Mouse (Mus musculus) neural tube, embryonic 11.5 days (tissue): Measurements from ENCODE around the gene Nagpa. TPM values are rescaled to one million over a fixed set of nuclear protein-coding genes. Genes with fewer than 3 reads are reported as not detected.

Experiments used
- ATAC-seq: fragments of 200-750 bp; cut with Nextera tagmentation; 2 replicates; pipeline ENCODE4 v1.8.0; 2017; ENCODE audit warnings: moderate number of reproducible peaks, mild to moderate bottlenecking, moderate TSS enrichment, moderate library complexity; ENCODE audit not compliant: insufficient read depth, low FRiP score, low TSS enrichment
- DNase-seq: peaks from one replicate; pipeline ENCODE4 v3.0.0-alpha.2; 2015; ENCODE audit warnings: low spot score
- H3K27ac ChIP-seq: fragments of 300-500 bp; sonication (generic); 2 replicates; pipeline ENCODE4 v1.5.1; 2014; ENCODE audit warnings: low read depth, mild to moderate bottlenecking, low read length
- H3K27me3 ChIP-seq: fragments of 300-500 bp; sonication (generic); 2 replicates; pipeline ENCODE4 v1.6.1; 2014; ENCODE audit warnings: mild to moderate bottlenecking, low read length, mixed read lengths; ENCODE audit not compliant: control insufficient read depth, insufficient read depth
- H3K36me3 ChIP-seq: fragments of 300-500 bp; sonication (generic); 2 replicates; pipeline ENCODE4 v1.6.1; 2014; ENCODE audit warnings: mild to moderate bottlenecking, low read length, moderate library complexity, mixed read lengths; ENCODE audit not compliant: control insufficient read depth, insufficient read depth
- H3K4me1 ChIP-seq: fragments of 300-500 bp; sonication (generic); 2 replicates; pipeline ENCODE4 v1.6.1; 2014; ENCODE audit warnings: low read length, mixed read lengths; ENCODE audit not compliant: control insufficient read depth, insufficient read depth
- H3K4me2 ChIP-seq: fragments of 300-500 bp; sonication (generic); 2 replicates; pipeline ENCODE4 v1.6.1; 2014; ENCODE audit warnings: low read depth, mild to moderate bottlenecking, moderate library complexity
- H3K4me3 ChIP-seq: fragments of 300-500 bp; sonication (generic); 2 replicates; pipeline ENCODE4 v1.5.1; 2014; ENCODE audit warnings: low read depth, low read length
- H3K9ac ChIP-seq: fragments of 300-500 bp; sonication (generic); 2 replicates; pipeline ENCODE4 v1.6.1; 2014; ENCODE audit warnings: mild to moderate bottlenecking, low read length
- H3K9me3 ChIP-seq: fragments of 300-500 bp; sonication (generic); 2 replicates; pipeline ENCODE4 v1.6.1; 2016; ENCODE audit warnings: low read length; ENCODE audit not compliant: control insufficient read depth
- WGBS: fragments of 180-500 bp; shearing (Covaris S2); extraction: QIAGEN DNeasy Blood & Tissue Kit; methylation state at CpG from one replicate; pipeline ENCODE4 v1.1.7; 2014; 5-methylcytosine and 5-hydroxymethylcytosine counted together
- polyA plus RNA-seq: library from polyadenylated mRNA; unstranded; fragments of >200 nt; fragmentation: Nextera tagmentation; extraction: Ambion mirVana; gene quantifications from 2 replicates; pipeline ENCODE4 v1.2.1, GENCODE M21; 2014

Gene Nagpa
- polyA plus RNA-seq, 1 experiment from 2014 or later: 16.9 TPM

- no peak overlapping the region for H3K9ac ChIP-seq
- no peaks in the 10 kb centered on the region for H3K27me3 ChIP-seq
- H3K27ac ChIP-seq: no peak overlapping the region
- H3K4me2 ChIP-seq: no peak overlapping the region
- no peak overlapping the region for H3K4me3 ChIP-seq
- 77% methylated on average over 8 of the region's 8 CpGs for WGBS
- H3K36me3 ChIP-seq: no peaks in the 10 kb centered on the region
- ATAC-seq: no peak
- H3K9me3 ChIP-seq: no peaks in the 10 kb centered on the region
- no peak for DNase-seq
- no peaks in the 10 kb centered on the region for H3K4me1 ChIP-seq
These were observed 19.7 kb downstream of the Nagpa start for GRCm38 (mm10) chr16:5184101-5184500.

GRCm38 (mm10) chr16:5183310-5183975, 20.4 kb downstream of the Nagpa start:
- ATAC-seq: no peak

GRCm38 (mm10) chr16:5172636-5173035, 31.2 kb downstream of the Nagpa start:
- H3K36me3 ChIP-seq: no peaks in the 10 kb centered on the region
- H3K4me2 ChIP-seq: no peak overlapping the region
- 95% methylated on average over 6 of the region's 6 CpGs for WGBS
- DNase-seq (no peak), ATAC-seq (no peak)
- H3K9ac ChIP-seq: no peak overlapping the region
- no peaks in the 10 kb centered on the region for H3K4me1 ChIP-seq
- H3K9me3 ChIP-seq: no peaks in the 10 kb centered on the region
- no peaks in the 10 kb centered on the region for H3K27me3 ChIP-seq
- no peak overlapping the region for H3K4me3 ChIP-seq
- no peak overlapping the region for H3K27ac ChIP-seq

More at GRCm38 (mm10) chr16:5183310-5183975, 20.4 kb downstream of the Nagpa start:
- Histone ChIP-seq H3K4me3 (no peak overlapping the region), H3K27me3 (no peaks in the 10 kb centered on the region), H3K4me2 (no peak overlapping the region), H3K4me1 (no peaks in the 10 kb centered on the region), H3K9me3 (no peaks in the 10 kb centered on the region), H3K9ac (no peak overlapping the region), H3K36me3 (no peaks in the 10 kb centered on the region), H3K27ac (no peak overlapping the region)
- DNase-seq: no peak
- WGBS: 88% methylated on average over 18 of the region's 18 CpGs

- no peak overlapping the region for H3K4me2 ChIP-seq
- DNase-seq (no peak), ATAC-seq (no peak)
- no peak overlapping the region for H3K4me3 ChIP-seq
- no peaks in the 10 kb centered on the region for H3K27me3 ChIP-seq
- H3K27ac ChIP-seq: no peak overlapping the region
- no peaks in the 10 kb centered on the region for H3K36me3 ChIP-seq
- no peaks in the 10 kb centered on the region for H3K9me3 ChIP-seq
- 71% methylated on average over 5 of the region's 5 CpGs for WGBS
- no peaks in the 10 kb centered on the region for H3K4me1 ChIP-seq
- no peak overlapping the region for H3K9ac ChIP-seq
These were observed 35.0 kb downstream of the Nagpa start for GRCm38 (mm10) chr16:5168829-5169228.

- 84% methylated on average over 2 of the region's 2 CpGs for WGBS
- no peaks in the 10 kb centered on the region for H3K36me3 ChIP-seq
- H3K9ac ChIP-seq: no peak overlapping the region
- no peaks in the 10 kb centered on the region for H3K9me3 ChIP-seq
- H3K4me1 ChIP-seq: no peaks in the 10 kb centered on the region
- H3K4me2 ChIP-seq: no peak overlapping the region
- no peak overlapping the region for H3K4me3 ChIP-seq
- no peaks in the 10 kb centered on the region for H3K27me3 ChIP-seq
- ATAC-seq (no peak), DNase-seq (no peak)
- H3K27ac ChIP-seq: no peak overlapping the region
These were observed 35.8 kb downstream of the Nagpa start for GRCm38 (mm10) chr16:5168038-5168437.

- Histone ChIP-seq H3K4me3 (no peak overlapping the region), H3K27me3 (no peaks in the 10 kb centered on the region), H3K9ac (no peak overlapping the region), H3K9me3 (no peaks in the 10 kb centered on the region), H3K4me2 (no peak overlapping the region), H3K4me1 (no peaks in the 10 kb centered on the region), H3K36me3 (no peaks in the 10 kb centered on the region), H3K27ac (no peak overlapping the region)
- DNase-seq (no peak), ATAC-seq (no peak)
- WGBS: 86% methylated on average over 6 of the region's 6 CpGs
These were observed 39.5 kb downstream of the Nagpa start for GRCm38 (mm10) chr16:5164327-5164726.

- Histone ChIP-seq H3K36me3 (no peaks in the 10 kb centered on the region), H3K9ac (no peak overlapping the region), H3K4me3 (no peak overlapping the region), H3K27me3 (no peaks in the 10 kb centered on the region), H3K4me2 (no peak overlapping the region), H3K9me3 (no peaks in the 10 kb centered on the region), H3K27ac (no peak overlapping the region), H3K4me1 (no peaks in the 10 kb centered on the region)
- DNase-seq (no peak), ATAC-seq (no peak)
- WGBS: 77% methylated on average over 8 of the region's 8 CpGs
These were observed 44.6 kb downstream of the Nagpa start for GRCm38 (mm10) chr16:5159248-5159647.

- no peaks in the 10 kb centered on the region for H3K9me3 ChIP-seq
These were observed 46.7 kb downstream of the Nagpa start for GRCm38 (mm10) chr16:5157113-5157512.

DNA sequence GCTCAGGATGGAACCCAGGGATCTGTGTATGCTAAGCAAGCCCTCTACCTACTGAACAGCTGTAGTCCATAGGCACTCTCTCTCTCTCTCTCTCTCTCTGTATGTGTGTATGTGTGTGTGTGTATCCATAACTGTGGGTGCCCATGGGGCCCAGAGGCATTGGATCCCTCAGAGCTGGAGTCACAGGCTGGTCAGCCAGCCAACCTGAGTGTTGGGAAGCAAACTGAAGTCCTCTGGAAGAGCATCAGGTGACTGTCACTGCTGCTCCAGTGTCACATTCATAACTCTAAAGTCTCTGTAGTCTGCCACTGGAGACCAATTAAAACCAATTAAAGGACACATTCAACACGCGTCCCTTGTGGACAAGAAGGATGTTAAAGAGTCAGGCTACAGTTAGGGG, 47.3 kb downstream of the Nagpa start:
- H3K27ac ChIP-seq: no peak overlapping the region
- DNase-seq (no peak), ATAC-seq (no peak)
- H3K4me2 ChIP-seq: no peak overlapping the region
- no peaks in the 10 kb centered on the region for H3K27me3 ChIP-seq
- 59% methylated on average over 2 of the region's 2 CpGs for WGBS
- no peaks in the 10 kb centered on the region for H3K36me3 ChIP-seq
- H3K4me1 ChIP-seq: no peaks in the 10 kb centered on the region
- H3K4me3 ChIP-seq: no peak overlapping the region
- no peaks in the 10 kb centered on the region for H3K9me3 ChIP-seq
- H3K9ac ChIP-seq: no peak overlapping the region

More at GRCm38 (mm10) chr16:5157113-5157512, 46.7 kb downstream of the Nagpa start:
- no peaks in the 10 kb centered on the region for H3K4me1 ChIP-seq
- no peak overlapping the region for H3K4me2 ChIP-seq
- DNase-seq: no peak
- WGBS: 83% methylated on average over 3 of the region's 3 CpGs
- no peak overlapping the region for H3K9ac ChIP-seq
- no peak overlapping the region for H3K4me3 ChIP-seq
- H3K27me3 ChIP-seq: no peaks in the 10 kb centered on the region
- ATAC-seq: no peak
- no peaks in the 10 kb centered on the region for H3K36me3 ChIP-seq
- no peak overlapping the region for H3K27ac ChIP-seq
